Mouse (Mus musculus) hematopoietic stem cell, adult 5-6 weeks (primary cell): ENCODE measurements at regions not wholly inside any gene's neighbourhood (a gene's known extent, or its start where the extent isn't known, plus 50 kb on each side); places are given as distances from the start of the nearest gene placed in this dataset.

Experiments used
- ATAC-seq, 2 experiments: fragments of 125-278 bp in 1 of 2; replicated peaks in 1 of 2; 2 replicates each; pipeline ENCODE4 v1.8.0; 2016 to 2017; ENCODE audit warnings: inconsistent platforms in 2 of 2, mild to moderate bottlenecking in 2 of 2, moderate number of reproducible peaks in 2 of 2, low read depth in 1 of 2, moderate TSS enrichment in 1 of 2; ENCODE audit not compliant: low FRiP score in 2 of 2, poor library complexity in 2 of 2, severe bottlenecking in 2 of 2, insufficient read depth in 1 of 2, low TSS enrichment in 1 of 2

- peak in 1 of 2 experiments; percentile 56; a peak in 2 of 4 replicates for ATAC-seq
These were observed 83.9 kb upstream of the Zfp366 start for GRCm38 (mm10) chr13:99100430-99101409.

GRCm38 (mm10) chr13:99099794-99100429, 84.7 kb upstream of the Zfp366 start:
- ATAC-seq: peak; percentile 47 to 68

- ATAC-seq: no peak
These were observed 85.4 kb upstream of the Zfp366 start for GRCm38 (mm10) chr13:99099226-99099625.

DNA sequence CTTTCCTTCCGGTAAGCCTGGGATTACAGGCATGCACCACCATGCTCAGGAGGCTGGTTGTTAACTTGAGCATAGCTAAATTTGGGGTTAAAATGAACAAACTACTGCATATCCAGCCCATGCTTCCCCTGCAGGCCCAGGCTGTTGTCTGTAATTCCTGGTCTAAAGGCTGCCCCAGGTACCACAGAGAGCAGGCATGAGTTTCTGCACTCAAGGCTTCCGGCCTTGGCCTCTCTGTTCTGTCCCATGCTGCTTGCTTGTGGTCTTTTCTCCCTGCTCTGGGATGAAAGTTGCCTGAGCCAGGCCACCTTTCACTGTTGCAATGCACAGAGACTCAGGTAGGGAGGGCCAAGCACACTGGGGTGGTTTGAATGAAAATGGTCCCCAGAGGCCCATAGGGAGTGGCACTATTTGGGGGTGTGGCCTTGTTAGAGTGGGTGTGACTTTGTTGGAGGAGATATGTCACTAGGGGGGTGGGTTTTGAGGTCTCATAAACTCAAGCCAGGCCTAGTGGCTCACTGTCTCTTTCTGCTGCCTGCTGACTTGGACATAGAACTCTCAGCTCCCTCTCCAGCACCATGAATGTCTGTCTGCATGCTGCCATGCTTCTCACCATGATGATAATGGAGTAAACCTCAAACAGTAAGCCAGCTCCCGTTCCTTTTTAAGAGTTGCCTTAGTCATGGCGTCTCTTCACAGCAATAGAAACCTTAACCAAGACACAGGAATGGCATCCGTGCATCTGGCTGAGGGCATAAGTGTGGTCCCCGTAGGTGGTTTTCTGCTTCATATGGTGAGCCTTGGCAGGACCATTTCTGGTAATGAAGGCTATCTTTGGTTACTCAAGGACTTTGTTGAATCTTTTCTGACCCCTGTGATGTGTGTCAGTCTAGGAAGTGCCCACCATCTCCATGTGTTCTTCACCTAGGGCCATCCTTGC, 86.7 kb upstream of the Zfp366 start:
- no peak for ATAC-seq

GRCm38 (mm10) chr13:99096837-99097236, 87.8 kb upstream of the Zfp366 start:
- ATAC-seq: no peak

DNA sequence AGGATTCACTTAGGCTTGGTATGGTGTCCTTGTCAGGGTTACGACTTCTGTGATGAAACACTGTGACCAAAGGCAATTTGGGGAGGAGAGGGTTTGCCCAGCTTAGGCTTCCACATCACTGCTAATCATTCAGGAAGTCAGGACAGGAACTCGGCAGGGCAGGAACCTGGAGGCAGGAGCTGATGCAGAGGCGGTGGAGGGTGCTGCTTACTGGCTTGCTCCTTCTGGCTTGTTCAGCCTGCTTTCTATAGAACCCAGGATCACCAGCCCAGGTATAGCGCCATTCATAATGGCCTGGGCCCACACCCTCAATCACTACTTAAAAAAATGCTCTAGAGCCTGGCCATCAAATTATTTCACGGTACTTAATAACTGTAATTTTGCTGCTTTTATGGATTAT, 89.6 kb upstream of the Zfp366 start:
- no peak for ATAC-seq

DNA sequence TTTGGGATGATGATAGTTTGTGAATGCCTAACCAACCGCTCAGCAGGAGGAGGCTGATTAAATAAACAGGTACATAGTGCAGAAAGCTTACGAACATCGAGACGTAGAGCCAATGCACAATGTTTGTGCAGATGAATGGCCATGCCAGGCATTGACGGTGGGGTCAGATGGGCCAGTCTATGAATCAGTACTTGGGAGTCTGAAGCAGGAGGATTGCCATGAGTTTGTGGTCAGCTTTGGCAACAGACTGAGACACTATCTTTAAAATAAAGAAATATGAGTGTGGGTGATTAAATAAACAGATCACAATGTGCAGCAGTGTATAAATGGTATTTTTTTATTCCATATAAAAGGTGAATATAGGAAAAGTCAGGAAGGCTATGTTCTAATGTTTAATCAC, 90.4 kb upstream of the Zfp366 start:
- ATAC-seq: no peak

GRCm38 (mm10) chr13:99093269-99093668, 91.4 kb upstream of the Zfp366 start:
- ATAC-seq: peak; percentile 96 to 98

DNA sequence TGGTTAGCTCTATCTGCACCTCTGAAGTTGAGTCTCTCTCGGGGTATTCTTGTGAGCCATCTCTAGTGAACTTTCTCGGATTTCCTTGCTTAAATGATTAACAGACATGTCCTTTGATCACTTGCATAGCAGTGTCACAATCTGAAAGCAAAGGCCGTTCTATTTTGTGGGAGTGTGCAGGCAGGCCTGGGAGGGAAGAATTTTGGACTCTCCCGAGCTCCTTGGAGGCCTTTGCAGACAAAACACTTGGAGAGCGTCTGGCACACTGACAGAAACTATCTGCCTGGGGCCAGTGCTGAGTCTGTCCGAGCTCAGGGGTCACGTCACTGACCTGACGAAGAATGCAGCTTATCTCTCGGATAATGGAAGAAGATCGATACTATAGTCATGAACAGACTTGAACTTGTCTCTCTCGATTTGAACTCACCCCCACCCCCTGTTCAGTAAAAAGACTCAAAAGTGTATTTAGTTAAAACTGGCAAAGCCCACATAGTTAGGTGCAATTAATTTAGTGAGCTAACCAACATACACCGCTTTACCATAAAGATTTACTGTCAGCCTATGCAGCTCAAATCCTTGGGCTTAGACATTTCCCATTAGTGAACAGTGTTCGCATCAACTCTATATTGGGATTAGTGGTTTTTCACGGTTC, 92.2 kb upstream of the Zfp366 start:
- no peak for ATAC-seq

DNA sequence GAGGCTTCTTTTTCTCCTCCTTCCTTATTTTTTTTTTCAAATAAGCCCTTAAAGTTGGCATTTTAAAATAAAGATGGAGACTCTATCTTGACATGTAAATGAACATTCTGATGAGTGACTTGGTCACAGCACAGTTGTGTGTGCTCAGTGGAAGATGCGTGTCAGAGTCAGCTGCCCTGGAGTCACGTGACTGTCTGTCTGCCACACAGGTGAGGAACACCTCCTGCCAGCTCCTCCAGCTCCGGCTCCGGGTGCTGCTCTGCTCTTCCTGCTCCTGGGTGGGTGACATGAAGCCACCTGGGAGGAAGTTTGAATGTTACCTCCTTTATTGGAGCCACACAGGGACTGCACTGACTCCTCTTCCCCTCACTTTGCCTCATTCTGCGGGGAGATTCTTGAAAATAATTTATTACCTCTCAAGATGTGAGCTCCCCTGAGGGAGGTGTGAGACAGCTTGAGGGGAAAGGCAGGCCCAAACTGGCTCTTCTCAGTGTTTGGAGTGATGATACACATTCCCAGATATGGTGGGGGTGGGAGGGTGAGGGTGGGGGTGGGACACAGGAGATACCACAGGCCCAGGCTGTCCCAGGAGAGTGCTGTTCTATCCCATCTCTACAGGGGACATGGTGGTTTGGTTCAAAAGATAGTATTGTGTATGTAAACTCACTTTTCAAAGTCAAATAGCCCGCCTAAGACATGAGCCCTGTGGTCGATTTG, 92.9 kb upstream of the Zfp366 start:
- no peak for ATAC-seq

GRCm38 (mm10) chr13:99090361-99090760, 94.3 kb upstream of the Zfp366 start:
- ATAC-seq: no peak

- no peak for ATAC-seq
These were observed 96.3 kb upstream of the Zfp366 start for GRCm38 (mm10) chr13:99088285-99088684.

GRCm38 (mm10) chr13:99079331-99079761, 95.0 kb upstream of the 1700024P04Rik start:
- ATAC-seq: no peak

DNA sequence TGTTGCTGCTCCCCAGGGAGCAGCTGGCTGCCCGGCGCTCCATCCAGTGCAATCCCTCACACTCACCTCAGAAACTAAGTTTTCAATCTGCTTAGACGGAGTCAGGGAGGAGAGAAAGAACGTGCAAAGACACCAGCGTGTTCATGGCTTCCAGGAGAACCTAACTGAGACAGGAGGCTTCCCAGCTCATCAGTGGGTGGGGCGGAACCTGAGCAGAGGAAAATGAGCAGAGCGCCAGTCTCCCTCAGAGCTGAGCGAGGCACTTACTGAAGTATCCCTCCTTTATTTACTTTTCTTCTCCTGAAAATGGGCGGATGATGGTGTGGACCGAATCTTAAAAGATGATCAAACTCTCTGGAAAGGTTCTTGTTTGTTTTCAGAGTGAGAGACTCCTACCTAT, 94.3 kb upstream of the 1700024P04Rik start:
- ATAC-seq: no peak

DNA sequence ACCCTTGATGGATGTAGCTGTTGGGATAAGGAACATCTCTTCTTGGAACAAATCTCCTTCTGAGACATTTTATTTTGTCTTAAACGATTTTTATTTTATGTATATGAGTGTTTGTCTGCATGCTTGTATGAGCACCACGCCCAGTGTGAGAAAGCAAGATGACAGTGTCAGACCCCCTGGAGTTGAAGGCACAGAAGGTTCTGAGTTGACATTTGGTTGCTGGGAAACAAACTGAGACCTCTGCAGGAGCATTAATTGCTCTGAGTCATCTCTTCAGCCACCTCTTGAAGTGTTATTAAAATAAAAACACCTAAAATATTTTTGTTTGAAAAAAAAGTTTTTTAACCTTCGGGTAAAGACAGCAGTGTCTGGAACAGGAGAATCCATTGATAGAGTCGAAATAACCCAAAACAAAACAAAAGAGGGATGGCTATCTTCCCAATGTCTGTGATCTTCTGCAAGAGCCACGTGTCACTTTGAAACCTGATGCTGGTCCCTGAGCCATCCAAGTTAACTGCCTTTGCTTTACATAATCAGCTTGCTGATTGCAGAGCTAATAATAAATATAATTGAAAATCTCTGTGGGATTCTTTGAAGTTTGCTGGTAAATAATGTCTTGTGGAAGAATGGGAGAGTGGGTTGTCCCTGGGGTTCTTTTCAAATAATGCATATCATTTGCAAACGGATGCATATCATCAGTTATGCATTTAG, 92.8 kb upstream of the 1700024P04Rik start:
- ATAC-seq: no peak

- peak in 1 of 2 experiments; percentile 85; a peak in 1 of 4 replicates for ATAC-seq
These were observed 91.1 kb upstream of the 1700024P04Rik start for GRCm38 (mm10) chr13:99075467-99075866.
